Mouse (Mus musculus) CD4-positive helper T cell, adult 2 months (primary cell): ENCODE results near the gene Tcl1b3.
"Not testable (repeated sequence)": the region's sequence is repeated elsewhere in the genome, so short reads cannot be mapped to it uniquely, and the experiment has no call there.

Experiments used
- DNase-seq: peaks from one replicate; pipeline ENCODE4 v3.0.0-alpha.2; 2012; ENCODE audit warnings: low read depth, missing footprints, low spot score

Gene Tcl1b3

GRCm38 (mm10) chr12:105190743-105191142, at the start of gene Tcl1b3:
Tcl1b3 (plus strand) TSS chr12:105191043.
- DNase-seq, result not testable (repeated sequence)

- DNase-seq, result no peak
Observed at GRCm38 (mm10) chr12:105143096-105143495, 47.7 kb upstream of the Tcl1b3 start.

- not testable (repeated sequence) for DNase-seq
Observed at GRCm38 (mm10) chr12:105144928-105145327, 45.9 kb upstream of the Tcl1b3 start.

- DNase-seq, result no peak
Observed at GRCm38 (mm10) chr12:105145714-105146113, 45.1 kb upstream of the Tcl1b3 start, which contains the start of gene Tcl1b2. Tcl1b2 (plus strand) TSS chr12:105146014.

GRCm38 (mm10) chr12:105155286-105155685, 35.6 kb upstream of the Tcl1b3 start:
- DNase-seq, result not testable (repeated sequence)

- DNase-seq, result no peak
Observed at GRCm38 (mm10) chr12:105158842-105159241, 32.0 kb upstream of the Tcl1b3 start.

- no peak for DNase-seq
Observed at GRCm38 (mm10) chr12:105159390-105159789, 31.5 kb upstream of the Tcl1b3 start, which contains the start of gene Tcl1b1. Tcl1b1 (plus strand) TSS chr12:105159690.

GRCm38 (mm10) chr12:105166734-105167133, 24.1 kb upstream of the Tcl1b3 start:
- DNase-seq, result no peak

GRCm38 (mm10) chr12:105173366-105173765, 17.5 kb upstream of the Tcl1b3 start:
- no peak for DNase-seq

- DNase-seq, result not testable (repeated sequence)
Observed at GRCm38 (mm10) chr12:105174318-105174717, 16.5 kb upstream of the Tcl1b3 start.

GRCm38 (mm10) chr12:105176044-105176443, 14.8 kb upstream of the Tcl1b3 start, which contains the start of gene Tcl1b5:
Tcl1b5 (plus strand) TSS chr12:105176344.
- DNase-seq, result not testable (repeated sequence)

- not testable (repeated sequence) for DNase-seq
Observed at GRCm38 (mm10) chr12:105181040-105181644, 9.7 kb upstream of the Tcl1b3 start.

- DNase-seq, result not testable (repeated sequence)
Observed at GRCm38 (mm10) chr12:105188980-105189379, 1.9 kb upstream of the Tcl1b3 start.

- DNase-seq, result not testable (repeated sequence)
Observed at GRCm38 (mm10) chr12:105199684-105200497, 9.0 kb downstream of the Tcl1b3 start.

GRCm38 (mm10) chr12:105201657-105202056, 10.8 kb downstream of the Tcl1b3 start, which contains the start of gene Tcl1b4:
Tcl1b4 (plus strand) TSS chr12:105201957.
- DNase-seq, result not testable (repeated sequence)

GRCm38 (mm10) chr12:105207071-105207470, 16.2 kb downstream of the Tcl1b3 start:
- no peak for DNase-seq

GRCm38 (mm10) chr12:105208441-105208840, 17.6 kb downstream of the Tcl1b3 start:
- DNase-seq, result no peak

- DNase-seq, result no peak
Observed at GRCm38 (mm10) chr12:105209231-105209630, 18.4 kb downstream of the Tcl1b3 start.

- DNase-seq, result no peak
Observed at GRCm38 (mm10) chr12:105217101-105217760, 26.4 kb downstream of the Tcl1b3 start.

GRCm38 (mm10) chr12:105222601-105223319, 31.9 kb downstream of the Tcl1b3 start, which contains the start of gene Tcl1:
Tcl1 (minus strand) TSS chr12:105222793.
- DNase-seq, result no peak
